Mouse (Mus musculus) stomach, postnatal 0 days (tissue): Measurements from ENCODE around the gene Golga2. TPM values are rescaled to one million over a fixed set of nuclear protein-coding genes. Genes with fewer than 3 reads are reported as not detected.

ENCODE experiments used
- ATAC-seq: fragments of 200-750 bp; cut with Nextera tagmentation; 2 replicates; pipeline ENCODE4 v1.8.0; 2017; ENCODE audit not compliant: low FRiP score, low TSS enrichment
- DNase-seq: peaks from one replicate; pipeline ENCODE4 v3.0.0-alpha.2; 2016; ENCODE audit warnings: low spot score
- H3K27ac ChIP-seq: fragments of 300-500 bp; sonication (generic); replicated peaks from 2 replicates; pipeline ENCODE4 v1.5.1; 2014; ENCODE audit warnings: mild to moderate bottlenecking, control low read depth
- H3K27me3 ChIP-seq: fragments of 300-500 bp; sonication (generic); 2 replicates; pipeline ENCODE4 v1.6.1; 2014; ENCODE audit warnings: low read length; ENCODE audit not compliant: control insufficient read depth, insufficient read depth
- H3K36me3 ChIP-seq: fragments of 300-500 bp; sonication (generic); 2 replicates; pipeline ENCODE4 v1.6.1; 2014; ENCODE audit warnings: low read length, mixed read lengths; ENCODE audit not compliant: control insufficient read depth, insufficient read depth
- H3K4me1 ChIP-seq: fragments of 300-500 bp; sonication (generic); replicated peaks from 2 replicates; pipeline ENCODE4 v1.6.1; 2014; ENCODE audit warnings: antibody characterized with exemption; ENCODE audit not compliant: control insufficient read depth, insufficient read depth
- H3K4me2 ChIP-seq: fragments of 300-500 bp; sonication (generic); replicated peaks from 2 replicates; pipeline ENCODE4 v1.6.1; 2014; ENCODE audit warnings: low read depth, mild to moderate bottlenecking, control low read depth, moderate library complexity
- H3K4me3 ChIP-seq: fragments of 300-500 bp; sonication (generic); 2 replicates; pipeline ENCODE4 v1.5.1; 2014; ENCODE audit warnings: low read depth, low read length, control low read depth
- H3K9ac ChIP-seq: fragments of 300-500 bp; sonication (generic); 2 replicates; pipeline ENCODE4 v1.6.1; 2014; ENCODE audit warnings: mild to moderate bottlenecking, low read length, control low read depth, mixed read lengths
- H3K9me3 ChIP-seq: fragments of 300-500 bp; sonication (generic); 2 replicates; pipeline ENCODE4 v1.6.1; 2016; ENCODE audit warnings: low read length; ENCODE audit not compliant: control insufficient read depth
- CTCF ChIP-seq: IDR thresholded peaks from 2 replicates; pipeline ENCODE4 v1.5.1; 2016; ENCODE audit warnings: antibody characterized with exemption, low read depth, mild to moderate bottlenecking, moderate library complexity
- EP300 ChIP-seq: optimal IDR thresholded peaks from 2 replicates; pipeline ENCODE3; 2016; ENCODE audit warnings: antibody characterized with exemption
- WGBS: fragments of 180-500 bp; shearing (Covaris S2); extraction: QIAGEN DNeasy Blood & Tissue Kit; methylation state at CpG from one replicate; pipeline ENCODE4 v1.1.7; 2014; 5-methylcytosine and 5-hydroxymethylcytosine counted together
- polyA plus RNA-seq: library from polyadenylated mRNA; unstranded; fragments of >200 nt; fragmentation: Nextera tagmentation; extraction: Ambion mirVana; gene quantifications from 2 replicates; pipeline ENCODE4 v1.2.1, GENCODE M21; 2015

Gene Golga2
- polyA plus RNA-seq, 1 experiment from 2014 or later: 18.1 TPM

DNA sequence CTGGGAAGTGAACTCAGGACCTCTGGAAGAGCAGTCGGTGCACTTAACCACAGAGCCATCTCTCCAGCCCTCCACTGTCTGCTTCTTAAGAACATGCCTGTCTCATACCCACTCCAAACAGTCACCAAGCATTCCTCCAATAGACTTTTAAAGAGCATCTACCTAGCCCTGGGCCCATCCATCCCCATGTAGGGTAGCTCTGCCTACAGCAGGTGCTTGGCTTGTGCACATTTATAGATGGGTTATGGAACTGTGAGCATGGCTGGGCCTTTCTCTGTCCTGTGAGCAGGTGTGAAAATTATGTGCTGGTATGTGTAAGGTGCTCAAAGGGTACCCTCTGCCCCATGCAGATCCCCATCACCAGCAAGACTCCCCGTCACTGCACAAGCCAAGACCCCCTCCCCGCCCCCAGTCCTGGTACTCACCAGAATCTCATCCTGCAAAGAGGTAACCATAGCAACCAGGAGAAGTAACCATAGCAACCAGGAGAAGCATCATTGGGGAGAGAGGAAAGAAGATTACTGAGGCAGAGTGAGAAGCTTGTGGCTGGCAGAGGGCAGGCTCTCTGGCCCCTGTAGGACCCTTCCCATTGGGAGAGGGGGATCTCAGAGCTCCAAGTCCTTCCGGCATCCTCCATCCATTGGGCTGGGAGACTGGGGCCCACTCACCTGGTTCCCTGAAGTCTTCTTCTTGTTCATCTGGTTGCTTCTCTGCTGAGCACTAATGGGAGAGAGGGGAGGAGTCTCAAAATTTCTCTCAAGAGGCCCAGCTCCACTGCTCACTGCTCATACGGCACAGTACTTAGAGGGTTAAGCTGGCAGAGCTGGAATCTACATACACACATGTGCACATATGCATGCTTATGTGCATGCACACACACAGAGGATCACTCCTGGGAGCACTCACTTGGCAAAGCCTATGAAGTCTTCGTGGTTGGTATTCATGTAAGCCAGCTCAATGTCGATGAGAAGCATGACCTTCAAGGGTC lies 35.9 kb downstream of the Golga2 start:
- no peak for ATAC-seq
- Histone ChIP-seq H3K4me3 (no peak overlapping the region), H3K9me3 (no peaks in the 10 kb centered on the region), H3K27me3 (no peaks in the 10 kb centered on the region), H3K36me3 (no peaks in the 10 kb centered on the region), H3K27ac (no peak overlapping the region), H3K9ac (no peak overlapping the region), H3K4me1 (no peaks in the 10 kb centered on the region), H3K4me2 (no peak overlapping the region)
- TF ChIP-seq EP300 (no peak), CTCF (no peak)
- WGBS: 79% methylated on average over 7 of the region's 7 CpGs
- no peak for DNase-seq

GRCm38 (mm10) chr2:32324322-32324721 lies 37.1 kb downstream of the Golga2 start:
- no peaks in the 10 kb centered on the region for H3K36me3 ChIP-seq
- no peak overlapping the region for H3K4me2 ChIP-seq
- ATAC-seq (no peak), DNase-seq (no peak)
- H3K27ac ChIP-seq: no peak overlapping the region
- no peaks in the 10 kb centered on the region for H3K4me1 ChIP-seq
- no peaks in the 10 kb centered on the region for H3K27me3 ChIP-seq
- no peaks in the 10 kb centered on the region for H3K9me3 ChIP-seq
- peak; percentile 23; the same call in 1 of the 2 replicates for TF ChIP-seq CTCF
- no peak for TF ChIP-seq EP300
- no peak overlapping the region for H3K4me3 ChIP-seq
- 60% methylated on average over 4 of the region's 4 CpGs for WGBS
- H3K9ac ChIP-seq: no peak overlapping the region

- no peak for ATAC-seq
- Histone ChIP-seq H3K27ac (no peak overlapping the region), H3K4me2 (no peak overlapping the region), H3K9ac (no peak overlapping the region), H3K4me1 (no peaks in the 10 kb centered on the region), H3K27me3 (no peaks in the 10 kb centered on the region), H3K36me3 (no peaks in the 10 kb centered on the region), H3K9me3 (no peaks in the 10 kb centered on the region), H3K4me3 (no peak overlapping the region)
- no peak for DNase-seq
- WGBS: 40% methylated on average over 7 of the region's 7 CpGs
- no peak for TF ChIP-seq EP300
- TF ChIP-seq CTCF: no peak
Measured at GRCm38 (mm10) chr2:32325342-32325741, 38.2 kb downstream of the Golga2 start.

DNA sequence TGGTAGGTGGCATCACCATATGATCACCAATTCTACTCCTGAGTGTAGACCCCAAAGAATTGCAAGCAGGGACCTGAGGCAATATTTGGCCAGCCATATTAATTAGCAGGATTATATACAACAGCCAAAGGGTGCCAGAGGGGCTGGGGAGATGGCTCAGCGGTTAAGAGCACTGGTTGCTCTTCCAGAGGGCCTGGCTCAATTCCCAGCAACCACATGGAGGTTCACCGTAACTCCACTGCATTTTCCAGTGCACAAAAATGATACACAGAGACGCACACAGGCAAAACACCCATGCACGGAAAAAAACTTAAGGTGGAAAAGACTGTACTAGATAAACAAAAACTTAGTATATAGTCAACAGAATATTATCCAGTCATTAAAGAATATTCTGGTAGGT lies 40.0 kb downstream of the Golga2 start:
- Histone ChIP-seq H3K36me3 (no peaks in the 10 kb centered on the region), H3K4me3 (no peak overlapping the region), H3K9me3 (no peaks in the 10 kb centered on the region), H3K27me3 (no peaks in the 10 kb centered on the region), H3K27ac (no peak overlapping the region), H3K4me2 (no peak overlapping the region), H3K4me1 (no peaks in the 10 kb centered on the region), H3K9ac (no peak overlapping the region)
- no peak for ATAC-seq
- TF ChIP-seq EP300: no peak
- no peak for TF ChIP-seq CTCF
- no peak for DNase-seq
- 55% methylated on average over 4 of the region's 4 CpGs for WGBS

GRCm38 (mm10) chr2:32328911-32329460 lies 41.8 kb downstream of the Golga2 start:
- ATAC-seq: no peak
- no peaks in the 10 kb centered on the region for H3K9me3 ChIP-seq
- no peak for TF ChIP-seq EP300
- TF ChIP-seq CTCF: no peak
- DNase-seq: no peak
- 41% methylated on average over 13 of the region's 13 CpGs for WGBS
- no peak overlapping the region for H3K4me3 ChIP-seq
- peak overlapping the region; percentile 30; the same call in 1 of the 2 replicates for H3K27ac ChIP-seq
- H3K9ac ChIP-seq: no peak overlapping the region
- H3K36me3 ChIP-seq: no peaks in the 10 kb centered on the region
- H3K27me3 ChIP-seq: no peaks in the 10 kb centered on the region
- H3K4me2 ChIP-seq: no peak overlapping the region
- no peaks in the 10 kb centered on the region for H3K4me1 ChIP-seq

DNA sequence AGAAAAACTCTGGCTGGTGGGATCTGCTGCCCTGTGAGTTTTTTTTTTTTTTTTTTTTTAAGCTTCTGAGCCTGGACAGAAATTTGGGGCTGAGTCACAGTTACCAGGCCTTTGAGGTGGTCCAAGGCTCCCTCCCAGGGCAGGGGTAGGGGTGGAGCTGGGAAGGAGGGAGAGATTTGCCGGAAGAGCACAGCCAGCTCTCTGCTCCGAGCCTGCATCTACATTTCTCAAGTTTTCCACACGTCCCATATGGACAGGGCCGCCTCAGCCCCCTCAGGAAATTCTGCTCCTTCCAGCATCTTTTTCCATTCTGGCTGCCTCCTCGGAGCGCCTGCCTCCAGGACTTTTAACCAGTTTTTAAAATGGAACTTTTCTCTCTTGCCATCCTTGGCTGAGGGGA lies 42.3 kb downstream of the Golga2 start:
- WGBS: 39% methylated on average over 6 of the region's 6 CpGs
- Histone ChIP-seq H3K27me3 (no peaks in the 10 kb centered on the region), H3K4me3 (no peak overlapping the region), H3K9me3 (no peaks in the 10 kb centered on the region), H3K36me3 (no peaks in the 10 kb centered on the region), H3K4me1 (no peaks in the 10 kb centered on the region), H3K4me2 (no peak overlapping the region), H3K9ac (no peak overlapping the region), H3K27ac (peak overlapping the region; percentile 56; the same call in 1 of the 2 replicates)
- no peak for TF ChIP-seq EP300
- no peak for TF ChIP-seq CTCF
- DNase-seq (no peak), ATAC-seq (peak; percentile 40; the same call in 1 of the 2 replicates)
